Mouse (Mus musculus): ENCODE results near the gene Cubn.

GRCm38 (mm10) chr2:13407698-13408097, 83.9 kb downstream of the Cubn start:
- TF ChIP-seq CTCF (conservative IDR thresholded peaks at IDR 0.05; ENCODE audit: low read length) (no peak), NANOG (IDR thresholded peaks at IDR 0.05; ENCODE audit: borderline replicate concordance, low read length) (no peak)
